Mouse (Mus musculus): ENCODE data around the gene Ampd2. TPM values are rescaled to one million over a fixed set of nuclear protein-coding genes. Genes with fewer than 3 reads are reported as not detected.

The Ampd2 gene
- 23.0 TPM for polyA plus RNA-seq (2017; shearing (Covaris generic))

DNA sequence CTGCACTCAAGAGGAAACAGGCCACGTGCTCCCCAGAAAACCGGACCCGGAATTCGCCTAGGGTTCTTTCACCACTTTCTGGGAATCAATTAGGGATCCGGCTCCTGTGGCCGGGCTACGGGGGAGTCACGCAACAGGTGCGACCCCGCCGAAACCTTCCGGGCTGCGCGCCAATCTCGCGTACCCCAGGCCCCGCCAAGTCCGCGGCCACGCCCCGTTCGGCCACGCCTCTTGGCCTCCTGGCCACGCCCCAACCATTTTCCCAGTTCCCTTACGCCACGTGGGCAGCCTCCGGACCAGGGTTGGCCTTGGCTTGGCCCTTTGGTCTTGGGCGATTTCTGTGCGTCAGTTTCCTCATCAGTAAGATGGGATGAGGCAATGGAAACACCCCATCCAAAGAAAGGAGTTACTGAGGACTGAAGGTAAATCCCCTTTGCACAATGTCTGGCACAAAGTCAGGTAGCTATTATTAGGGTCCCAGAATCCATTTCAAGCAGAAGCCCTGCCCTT lies at the start of gene Ampd2:
Gene Ampd2, minus strand, starts transcription at position 182 of the 510 bp plus-strand sequence.

DNA sequence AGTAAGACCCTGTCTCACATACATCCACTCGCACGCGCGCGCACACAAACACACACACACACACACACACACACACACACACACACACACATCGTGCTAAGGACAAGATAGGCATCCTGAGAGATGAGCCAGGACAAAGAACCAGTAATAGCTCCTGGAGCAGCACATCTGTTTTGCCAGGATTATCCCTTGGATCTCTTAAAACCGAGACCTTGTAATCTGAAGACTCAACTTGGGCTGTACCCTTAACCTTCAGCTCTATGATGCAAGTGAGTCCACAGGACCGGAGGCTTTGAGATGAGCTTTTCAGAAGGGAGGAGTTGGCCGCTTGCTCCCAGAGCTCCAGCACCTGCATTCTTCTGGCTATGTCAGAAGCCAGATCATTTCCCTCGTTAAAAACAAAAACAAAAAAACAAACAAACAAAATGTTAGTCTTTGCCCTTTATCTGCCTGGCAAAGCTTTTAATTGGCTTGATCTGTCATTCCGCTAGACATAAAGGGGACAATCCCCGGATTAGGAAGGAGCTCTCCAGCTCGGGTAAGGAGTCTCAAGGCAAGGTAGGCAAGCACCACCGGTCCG lies 6.2 kb upstream of the Ampd2 start, which contains the start of gene Gnat2:
Gene Gnat2, plus strand, starts transcription at position 254 of the 580 bp plus-strand sequence.

GRCm38 (mm10) chr3:108044394-108045140 lies 41.9 kb downstream of the Ampd2 start, which contains the start of gene Gstm4:
Gene Gstm4, minus strand, starts transcription at chr3:108044894.

Other genes starting within 250 kb of the Ampd2 start
- not detected for gene Eps8l3, start 209.4 kb downstream of the Ampd2 start, polyA plus RNA-seq (2017; shearing (Covaris generic))
- 0.95 TPM for gene Gstm5, start 190.8 kb downstream of the Ampd2 start, polyA plus RNA-seq (2017; shearing (Covaris generic))
- gene Gstm7, start 154.8 kb downstream of the Ampd2 start, polyA plus RNA-seq (2017; shearing (Covaris generic)), result not detected
- gene Gstm6, start 142.9 kb downstream of the Ampd2 start, polyA plus RNA-seq (2017; shearing (Covaris generic)), result not detected
- not detected for gene Gstm3, start 117.4 kb downstream of the Ampd2 start, polyA plus RNA-seq (2017; shearing (Covaris generic))
- not detected for gene Gstm2, start 100.2 kb downstream of the Ampd2 start, polyA plus RNA-seq (2017; shearing (Covaris generic))
- gene Gstm1, start 68.7 kb downstream of the Ampd2 start, polyA plus RNA-seq (2017; shearing (Covaris generic)), result not detected
- 3.4 TPM for gene Gstm4, start 41.8 kb downstream of the Ampd2 start, polyA plus RNA-seq (2017; shearing (Covaris generic))
- not detected for gene Gnat2, start 6.1 kb upstream of the Ampd2 start, polyA plus RNA-seq (2017; shearing (Covaris generic))
- gene Gnai3, start 59.5 kb upstream of the Ampd2 start, polyA plus RNA-seq (2017; shearing (Covaris generic)), result 161 TPM
- gene Gpr61, start 68.2 kb upstream of the Ampd2 start, polyA plus RNA-seq (2017; shearing (Covaris generic)), result not detected
- gene Amigo1, start 99.7 kb upstream of the Ampd2 start, polyA plus RNA-seq (2017; shearing (Covaris generic)), result 1.2 TPM
- 12.4 TPM for gene Cyb561d1, start 114.6 kb upstream of the Ampd2 start, polyA plus RNA-seq (2017; shearing (Covaris generic))
- 14.9 TPM for gene Atxn7l2, start 124.3 kb upstream of the Ampd2 start, polyA plus RNA-seq (2017; shearing (Covaris generic))
- not detected for gene Sypl2, start 140.0 kb upstream of the Ampd2 start, polyA plus RNA-seq (2017; shearing (Covaris generic))
- gene Psma5, start 170.3 kb upstream of the Ampd2 start, polyA plus RNA-seq (2017; shearing (Covaris generic)), result 56.4 TPM
- not detected for gene Sort1, start 197.4 kb upstream of the Ampd2 start, polyA plus RNA-seq (2017; shearing (Covaris generic))